Mouse (Mus musculus) retina, embryonic 14.5 days (tissue): Measurements from ENCODE around the gene Hist2h2be.
"Not testable (repeated sequence)": the region's sequence is repeated elsewhere in the genome, so short reads cannot be mapped to it uniquely, and the experiment has no call there.

Source experiments
- DNase-seq: peaks from one replicate; pipeline ENCODE4 v3.0.0-alpha.2; 2015; ENCODE audit warnings: low spot score

Hist2h2be gene

GRCm38 (mm10) chr3:96220765-96221639 is at the start of gene Hist2h2be, which contains the start of gene Hist2h2ac:
Gene Hist2h2be (plus strand): TSS chr3:96221119.
Gene Hist2h2ac (minus strand): TSS chr3:96220880.
- DNase-seq: peak; percentile 88

DNA sequence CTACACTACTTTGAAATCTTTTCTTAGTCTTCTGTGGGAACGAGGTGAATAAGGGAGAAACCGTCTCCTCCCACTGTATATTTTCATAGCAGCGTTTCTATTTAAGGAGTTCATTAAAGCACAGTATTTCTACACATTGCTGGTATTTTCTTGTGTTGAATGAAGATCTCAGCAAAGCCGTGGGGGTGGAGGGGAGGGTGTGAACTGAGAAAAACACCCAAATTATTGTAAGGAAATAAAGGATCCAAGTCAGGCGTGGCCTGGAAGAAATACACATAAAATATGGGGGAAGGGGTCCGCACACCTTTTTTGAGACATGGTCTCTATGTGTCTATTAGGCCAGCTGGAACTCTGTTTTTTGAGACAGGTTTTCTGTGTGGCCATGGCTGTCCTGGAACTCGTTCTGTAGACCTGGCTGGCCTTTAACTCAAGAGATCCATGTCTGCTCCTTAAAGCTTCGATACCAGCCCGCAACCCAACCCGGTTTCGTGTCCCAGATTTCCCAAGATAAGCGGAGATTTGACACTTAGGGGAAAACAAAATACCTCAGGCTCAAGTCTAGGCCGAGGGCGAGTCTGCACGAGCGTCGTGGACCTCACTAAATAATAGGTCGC is 49.2 kb upstream of the Hist2h2be start:
- no peak for DNase-seq

GRCm38 (mm10) chr3:96172197-96173178 is 48.4 kb upstream of the Hist2h2be start, which contains the start of gene Sf3b4:
Gene Sf3b4 (plus strand): TSS chr3:96172332.
- peak; percentile 92 for DNase-seq

DNA sequence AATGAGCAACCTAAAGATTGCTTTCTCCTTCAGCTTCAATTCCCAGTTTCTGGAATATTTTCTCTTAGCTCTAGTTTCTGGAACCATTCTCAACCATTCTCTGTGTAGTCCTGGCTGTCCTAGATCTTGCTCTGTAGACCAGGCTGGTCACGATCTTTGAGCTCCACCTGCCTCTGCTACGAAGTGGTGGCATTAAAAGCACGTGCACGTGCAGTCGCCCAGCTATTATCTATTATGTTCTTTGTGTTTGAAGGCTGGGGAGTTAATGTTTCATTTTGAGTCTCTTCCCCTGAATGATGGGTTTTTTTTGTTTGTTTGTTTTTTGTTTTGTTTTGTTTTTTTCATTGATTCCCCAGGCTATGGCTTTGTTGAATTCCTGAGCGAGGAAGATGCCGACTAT is 47.7 kb upstream of the Hist2h2be start:
- DNase-seq: no peak

DNA sequence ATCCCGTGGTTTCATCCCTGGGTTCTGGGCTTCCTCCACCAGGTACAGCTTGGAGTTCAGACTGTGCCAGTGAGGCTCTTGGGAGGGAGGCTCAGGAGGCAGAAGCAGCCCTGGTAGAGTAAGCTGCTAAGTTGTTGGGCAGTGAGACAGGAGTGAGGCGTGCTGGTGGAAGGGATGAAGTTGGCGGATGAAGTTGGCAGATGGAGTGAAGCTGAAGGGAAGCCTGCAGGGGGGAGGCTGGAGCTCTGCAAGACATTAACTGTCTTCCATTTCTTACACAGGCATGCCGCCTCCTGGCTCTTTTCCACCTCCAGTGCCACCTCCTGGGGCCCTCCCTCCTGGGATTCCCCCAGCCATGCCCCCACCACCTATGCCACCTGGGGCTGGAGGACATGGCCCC is 46.9 kb upstream of the Hist2h2be start:
- DNase-seq: not testable (repeated sequence)

DNA sequence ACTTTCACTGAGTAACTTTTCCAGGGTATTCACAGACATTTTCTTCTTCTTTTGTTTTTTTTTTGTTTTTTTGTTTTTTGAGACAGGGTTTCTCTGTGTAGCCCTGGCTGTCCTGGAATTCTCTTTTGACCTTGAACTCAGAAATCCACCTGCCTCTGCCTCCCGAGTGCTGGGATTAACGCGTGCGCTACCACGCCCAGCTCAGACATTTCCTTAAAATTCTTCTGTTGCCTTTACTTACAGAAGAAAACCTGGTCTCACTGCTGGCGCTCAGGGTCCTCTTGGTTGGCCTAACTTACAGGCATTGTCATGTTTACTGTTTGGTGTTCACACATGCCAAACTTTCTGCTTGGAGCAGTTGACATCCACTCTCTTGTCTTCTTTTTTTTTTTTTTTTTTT is 45.7 kb upstream of the Hist2h2be start:
- no peak for DNase-seq

- no peak for DNase-seq
Observed at GRCm38 (mm10) chr3:96178427-96178826, 42.5 kb upstream of the Hist2h2be start.

GRCm38 (mm10) chr3:96178902-96179301 is 42.0 kb upstream of the Hist2h2be start:
- DNase-seq: no peak

GRCm38 (mm10) chr3:96179531-96179930 is 41.4 kb upstream of the Hist2h2be start:
- no peak for DNase-seq

- peak; percentile 50 for DNase-seq
Observed at GRCm38 (mm10) chr3:96180727-96181477, 40.0 kb upstream of the Hist2h2be start, which contains the start of gene Sv2a. Gene Sv2a (plus strand): TSS chr3:96181151.

DNA sequence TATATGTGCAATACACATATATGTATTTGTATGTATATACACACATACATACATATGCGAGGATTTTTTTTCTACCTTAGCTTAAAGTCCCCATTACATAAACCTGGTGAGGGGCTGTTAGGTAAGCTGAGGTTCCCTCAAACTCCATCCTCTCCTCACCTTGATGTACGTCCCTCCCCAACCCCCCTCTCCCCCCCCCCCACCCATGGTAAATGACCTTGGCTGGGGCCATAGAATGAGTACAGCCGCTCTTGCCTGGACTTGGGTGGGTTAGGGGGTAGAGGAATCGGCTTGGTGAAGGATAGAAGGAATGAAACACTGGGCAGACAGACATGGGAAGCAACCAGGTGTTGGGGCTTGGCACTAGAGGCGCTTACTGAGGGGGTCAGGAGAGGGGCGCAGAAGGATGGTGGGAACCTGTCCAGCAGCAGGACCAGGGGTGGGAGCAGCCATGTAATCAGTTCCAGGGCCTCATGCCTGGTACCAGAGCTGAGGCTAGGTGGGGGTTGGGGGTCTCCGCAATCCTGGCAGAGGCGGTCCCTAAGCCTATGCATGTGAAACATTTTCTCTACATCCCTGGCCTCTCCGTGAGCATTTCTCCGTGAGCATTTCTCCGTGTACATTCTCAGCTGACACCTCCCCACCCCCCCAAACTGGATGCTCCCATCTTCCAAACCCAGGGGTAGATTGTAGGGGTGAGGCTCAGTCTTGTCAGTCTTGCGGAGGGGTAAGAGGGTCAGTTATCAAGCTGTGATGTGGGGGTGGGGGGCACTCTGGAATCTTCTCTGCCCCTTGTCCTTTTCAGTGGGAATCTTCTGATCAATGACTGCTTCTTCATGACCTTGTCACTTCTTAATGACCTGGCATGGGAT is 39.2 kb upstream of the Hist2h2be start:
- DNase-seq: peak; percentile 20

DNA sequence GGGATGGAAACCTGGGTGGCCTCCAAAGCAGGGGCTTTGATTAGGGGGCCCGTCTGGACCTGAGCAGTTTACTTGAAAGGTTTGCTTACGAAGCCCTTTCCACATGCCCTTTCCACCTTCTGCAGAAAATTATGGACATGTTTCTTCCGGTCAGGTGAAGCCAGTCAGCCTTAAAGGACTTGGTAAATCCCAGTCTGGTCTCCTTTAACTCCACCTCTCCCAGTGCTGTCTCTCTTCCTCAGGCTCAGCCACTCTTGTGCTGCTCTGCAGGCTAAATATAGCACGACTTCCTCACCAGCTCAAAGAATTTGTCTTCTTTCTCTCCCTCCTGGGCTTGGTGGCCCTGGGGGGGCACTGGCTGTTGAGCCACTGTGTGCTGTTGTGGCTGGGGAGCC is 38.5 kb upstream of the Hist2h2be start:
- peak; percentile 16 for DNase-seq

GRCm38 (mm10) chr3:96192977-96193376 is 27.9 kb upstream of the Hist2h2be start:
- DNase-seq: no peak

DNA sequence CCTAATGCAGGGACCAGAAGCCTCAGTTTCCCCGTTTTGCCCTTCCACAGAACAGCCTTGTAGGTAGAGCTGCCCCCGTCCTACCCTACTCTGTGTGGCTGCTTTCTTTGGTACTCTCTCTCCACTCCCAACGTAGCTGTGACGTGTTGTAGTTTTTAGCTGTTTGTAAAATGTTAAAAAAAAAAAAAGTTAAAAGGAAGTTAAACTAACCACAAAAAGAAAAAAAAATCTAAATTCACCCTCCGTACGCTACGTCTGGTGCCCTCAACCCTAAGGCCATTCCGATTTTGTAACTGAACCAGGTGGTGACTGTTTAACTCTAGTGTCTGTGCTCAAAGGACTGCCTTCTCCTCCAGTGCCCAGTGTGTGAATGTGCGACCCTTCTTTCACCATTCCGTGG is 26.0 kb upstream of the Hist2h2be start:
- no peak for DNase-seq

DNA sequence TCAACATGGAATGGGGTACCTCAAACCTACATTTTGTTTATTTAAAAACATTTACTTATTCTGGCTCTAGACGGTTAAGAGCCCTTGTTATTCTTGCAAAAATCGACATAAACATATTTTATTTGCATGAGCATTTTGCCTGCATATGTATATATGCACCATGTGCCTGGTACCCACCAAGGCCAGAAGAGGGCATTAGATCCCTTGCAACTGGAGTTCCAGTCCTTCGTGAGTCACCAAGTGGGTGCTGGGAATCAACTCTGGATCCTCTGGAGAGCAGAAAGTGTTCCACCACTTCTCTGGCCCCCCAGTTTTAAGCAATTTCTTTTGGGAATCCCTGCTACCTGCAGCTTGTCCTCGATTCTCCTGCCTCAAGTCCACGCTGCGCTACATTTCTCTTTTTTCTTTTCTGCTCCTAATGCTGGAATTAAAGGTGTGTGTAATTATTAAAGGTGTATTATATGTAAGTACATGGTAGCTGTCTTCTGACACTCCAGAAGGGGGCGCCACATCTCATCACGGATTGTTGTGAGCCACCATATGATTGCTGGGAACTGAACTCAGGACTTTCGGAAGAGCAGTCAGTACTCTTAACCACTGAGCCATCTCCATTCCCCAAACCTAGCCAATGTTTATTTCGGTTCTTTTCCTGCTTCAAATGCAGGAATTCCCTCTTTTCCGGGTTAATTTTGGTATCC is 25.2 kb upstream of the Hist2h2be start:
- DNase-seq: no peak

- DNase-seq: no peak
Observed at GRCm38 (mm10) chr3:96196437-96197128, 24.3 kb upstream of the Hist2h2be start.

DNA sequence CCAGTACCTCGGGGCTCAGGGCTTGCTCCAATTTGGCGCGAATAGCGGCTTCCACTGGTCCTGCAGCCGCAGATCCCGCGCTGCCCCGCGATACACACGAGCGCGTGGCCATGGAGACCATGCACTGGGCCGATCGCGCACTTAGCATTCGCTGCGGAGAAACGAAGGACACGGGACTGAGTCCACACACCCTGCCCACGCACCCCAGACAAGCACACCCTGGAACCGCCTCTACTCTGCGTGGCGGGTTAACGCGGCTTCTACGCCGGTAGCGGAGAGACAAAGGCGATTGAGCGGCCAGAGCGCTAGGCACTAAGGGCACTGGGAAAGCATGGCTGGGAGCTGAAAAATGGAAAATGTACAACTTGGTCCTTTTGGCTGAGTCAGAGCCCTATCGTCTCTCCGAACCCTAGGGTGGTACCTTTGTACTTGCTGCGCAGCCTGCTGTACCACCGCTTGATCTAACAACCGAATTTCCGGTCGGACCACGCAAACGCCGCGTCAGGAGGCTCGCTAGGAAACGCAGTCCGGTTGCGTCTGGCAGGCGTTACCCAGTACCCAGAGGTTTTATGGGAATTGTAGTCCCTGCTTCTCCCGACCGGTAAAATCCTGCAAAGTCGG is 23.7 kb upstream of the Hist2h2be start:
- peak; percentile 88 for DNase-seq

- peak; percentile 5 for DNase-seq
Observed at GRCm38 (mm10) chr3:96198181-96198580, 22.7 kb upstream of the Hist2h2be start.
